Mouse (Mus musculus): ENCODE measurements around the gene Prl3c1.
"Not testable (repeated sequence)": the region's sequence is repeated elsewhere in the genome, so short reads cannot be mapped to it uniquely, and the experiment has no call there.

Gene Prl3c1

DNA sequence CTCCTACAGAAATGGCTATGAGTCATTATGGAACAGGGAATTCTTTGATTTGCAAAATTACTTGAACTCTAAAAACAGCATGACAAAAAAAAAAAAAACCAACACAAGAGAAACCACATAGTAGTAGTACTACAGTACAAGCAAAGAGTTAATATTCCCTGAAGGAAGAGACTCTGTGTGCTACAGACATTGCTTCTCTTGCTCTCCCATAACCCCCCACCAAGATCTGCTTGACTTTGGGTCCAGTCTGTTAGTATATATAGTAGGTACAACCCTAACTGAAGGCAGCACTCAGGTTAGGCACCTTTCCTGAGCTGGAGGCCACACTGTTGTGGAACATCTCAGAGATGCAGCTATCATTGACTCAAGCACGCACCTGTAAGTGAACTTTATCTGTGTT lies at the start of gene Prl3c1:
TSS of gene Prl3c1 (plus strand) at position 301 of the 400 bp plus-strand sequence.
- no peak for DNase-seq

DNA sequence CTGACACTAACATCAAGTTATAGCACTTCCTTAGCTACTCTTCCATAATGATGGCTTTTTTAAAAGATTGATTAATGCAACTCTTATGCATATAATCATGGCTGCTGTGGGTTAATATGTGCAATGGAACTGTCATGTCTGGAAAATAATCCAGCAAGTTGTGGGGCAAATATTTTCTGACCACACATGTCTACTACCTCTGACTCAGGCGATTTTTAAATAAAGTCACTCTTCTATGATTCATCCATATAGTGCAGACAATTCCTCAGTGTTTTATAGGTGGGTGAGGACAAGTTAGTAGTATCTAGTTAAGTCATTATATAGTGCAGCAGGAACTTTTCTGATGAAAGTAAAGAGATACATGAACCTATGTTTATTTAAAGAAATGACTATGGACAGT lies 48.2 kb upstream of the Prl3c1 start:
- DNase-seq, result no peak

DNA sequence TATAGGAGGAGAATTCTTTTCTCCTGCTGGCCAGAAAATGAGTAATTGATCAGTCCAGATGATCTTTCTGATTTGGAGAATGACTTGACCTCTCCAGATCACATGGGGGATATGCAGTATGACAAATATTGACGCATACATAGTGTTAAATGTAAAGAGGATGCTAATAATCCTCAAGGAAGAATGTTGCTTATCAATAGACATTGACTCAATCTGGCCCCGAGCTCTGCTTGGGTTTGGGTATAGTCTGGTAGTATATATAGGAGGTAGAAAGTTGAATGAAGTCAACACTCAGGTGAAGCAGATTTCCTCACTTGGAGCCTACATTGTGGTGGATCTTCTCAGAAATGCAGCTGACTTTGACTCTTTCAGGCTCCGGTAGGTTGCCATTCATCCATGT lies 40.0 kb upstream of the Prl3c1 start, which contains the start of gene Prl3d3:
TSS of gene Prl3d3 (plus strand) at position 301 of the 400 bp plus-strand sequence.
- not testable (repeated sequence) for DNase-seq

DNA sequence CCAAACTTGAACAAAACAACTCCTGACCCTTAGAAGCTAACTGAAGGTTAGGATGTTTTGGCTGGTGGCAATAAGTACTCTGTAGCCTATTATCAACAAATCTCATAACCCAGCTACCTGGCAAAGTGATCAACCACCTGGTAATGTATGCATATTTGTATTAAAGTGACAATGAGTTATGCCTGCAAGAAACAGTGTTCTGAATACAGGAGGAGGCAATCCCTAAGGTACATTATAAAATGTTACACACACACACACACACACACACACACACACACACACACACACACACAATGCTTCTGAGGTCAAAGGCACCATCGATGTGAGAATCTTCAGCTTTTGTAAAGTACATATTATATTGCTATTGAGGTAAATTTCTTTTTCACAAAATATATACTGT lies 45.1 kb downstream of the Prl3c1 start, which contains the start of gene Prl3b1:
TSS of gene Prl3b1 (plus strand) at position 301 of the 400 bp plus-strand sequence.
- DNase-seq, result no peak
